Comparison of ENCODE assay signal across 16 mouse cellular contexts in the genomic region with DNA sequence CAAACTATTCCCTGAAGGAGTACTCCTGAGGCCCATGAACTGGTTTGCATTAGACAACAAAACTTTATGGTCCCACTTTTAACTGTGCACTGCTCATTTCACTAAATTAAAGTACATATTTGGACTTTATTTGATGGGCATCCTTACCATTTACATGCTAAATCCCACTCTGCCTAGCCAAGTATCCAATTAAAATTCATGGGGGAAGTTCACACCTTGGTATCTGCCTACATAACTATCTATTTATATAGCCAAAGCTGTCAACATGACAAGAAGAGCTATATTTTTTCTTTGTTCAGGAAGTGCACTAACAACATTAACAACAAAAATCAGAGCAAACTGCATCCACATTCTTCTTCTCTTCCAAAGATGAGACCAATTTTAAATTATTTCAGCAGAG.
DNase-seq lines count a peak whose midpoint lies in the region.
"Had no signal": no experiment of that assay in that cellular context is flagged by ENCODE, and none has a peak within 500 bp of the region (broad histone marks: within the 10 kb centered on the region; RNA-seq: fewer than 3 reads in every experiment).

No protein-coding gene starts in this region.

- DNase-seq in left cerebral cortex, adult 11 months (ENCODE audit: low spot score): peak; percentile 8
- no peak for DNase-seq in left cerebral cortex, adult 18-20 months (ENCODE audit: low spot score in 2 of 2)
- DNase-seq in left cerebral cortex, adult 9 months (ENCODE audit: low spot score in 2 of 2): peak; percentile 7 to 23
- DNase-seq in left cerebral cortex, adult 8-10 months (ENCODE audit: low spot score in 2 of 2): no peak
- peak; percentile 16 for DNase-seq in right cerebral cortex, adult 18-20 months
- no peak for DNase-seq in right cerebral cortex, postnatal 14 days
- DNase-seq in telencephalon, adult 2 months (ENCODE audit: low read depth, low spot score): peak; percentile 79
- DNase-seq in ovary, postnatal 36 days (ENCODE audit: low spot score): no peak
- DNase-seq: adrenal gland, adult 2 months; adrenal gland, postnatal 10 days; adrenal gland, postnatal 25 days; cerebellum, adult 11-12 months; cerebellum, adult 2 months; cerebellum, adult 9-10 months; cerebellum, postnatal 10 days; cerebellum, postnatal 25 days had no signal

Comparison
In these comparisons a context has a peak if more than half of its experiments do, and no peak if none do; other contexts are left out.
1. DNase-seq: peak in left cerebral cortex, adult 11 months (single experiment), left cerebral cortex, adult 9 months (2 of 2), right cerebral cortex, adult 18-20 months (single experiment) and telencephalon, adult 2 months (single experiment); none in left cerebral cortex, adult 18-20 months (0 of 2), left cerebral cortex, adult 8-10 months (0 of 2), right cerebral cortex, postnatal 14 days (single experiment) and ovary, postnatal 36 days (single experiment).